Mouse (Mus musculus): ENCODE results near the gene Gsx1. TPM values are rescaled to one million over a fixed set of nuclear protein-coding genes. Genes with fewer than 3 reads are reported as not detected.
A peak's percentile ranks its signal among the peaks of the same experiment; 100 is the strongest.

Gene Gsx1
- polyA plus RNA-seq (2017; shearing (Covaris generic)), result not detected

DNA sequence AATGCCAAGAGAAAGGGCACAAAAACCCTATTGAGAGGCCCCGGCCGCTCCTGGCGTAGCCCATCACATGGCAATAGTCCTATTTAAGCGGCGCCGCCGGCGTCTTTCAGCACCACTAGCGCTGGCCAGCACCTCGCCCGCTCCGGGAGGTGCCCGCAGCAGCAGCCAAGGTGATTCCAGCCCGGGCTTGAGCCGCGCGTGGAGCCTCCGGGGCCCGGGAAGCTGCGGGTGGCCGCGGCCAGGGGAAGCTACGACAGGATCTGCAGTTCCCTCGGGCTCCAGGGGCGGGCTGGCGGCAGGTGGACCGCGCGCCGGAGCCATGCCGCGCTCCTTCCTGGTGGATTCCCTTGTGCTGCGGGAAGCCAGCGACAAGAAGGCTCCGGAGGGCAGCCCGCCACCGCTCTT, at the start of gene Gsx1:
Gsx1 (plus strand) TSS at position 126 of the 405 bp plus-strand sequence.
- peak; percentile 60 for ATAC-seq

DNA sequence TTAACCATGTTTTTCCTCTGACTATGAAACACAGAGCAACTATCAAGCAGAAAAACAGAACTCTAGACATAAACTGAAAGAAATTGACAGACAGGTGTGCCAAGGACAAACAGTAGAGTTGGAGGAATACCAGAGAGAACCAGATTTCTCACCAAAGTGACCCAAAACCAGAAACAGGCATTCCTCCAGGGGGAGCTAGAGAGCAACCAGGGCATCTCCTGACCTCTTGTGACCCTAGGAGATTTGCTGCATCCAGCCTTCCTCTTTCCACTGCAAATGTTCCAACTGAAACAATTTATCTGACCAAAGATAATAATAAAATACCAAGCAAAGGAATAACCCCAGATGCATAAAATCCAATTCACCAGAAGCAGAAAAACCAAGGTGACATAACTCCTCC, 41.2 kb upstream of the Gsx1 start:
- ATAC-seq, result no peak

DNA sequence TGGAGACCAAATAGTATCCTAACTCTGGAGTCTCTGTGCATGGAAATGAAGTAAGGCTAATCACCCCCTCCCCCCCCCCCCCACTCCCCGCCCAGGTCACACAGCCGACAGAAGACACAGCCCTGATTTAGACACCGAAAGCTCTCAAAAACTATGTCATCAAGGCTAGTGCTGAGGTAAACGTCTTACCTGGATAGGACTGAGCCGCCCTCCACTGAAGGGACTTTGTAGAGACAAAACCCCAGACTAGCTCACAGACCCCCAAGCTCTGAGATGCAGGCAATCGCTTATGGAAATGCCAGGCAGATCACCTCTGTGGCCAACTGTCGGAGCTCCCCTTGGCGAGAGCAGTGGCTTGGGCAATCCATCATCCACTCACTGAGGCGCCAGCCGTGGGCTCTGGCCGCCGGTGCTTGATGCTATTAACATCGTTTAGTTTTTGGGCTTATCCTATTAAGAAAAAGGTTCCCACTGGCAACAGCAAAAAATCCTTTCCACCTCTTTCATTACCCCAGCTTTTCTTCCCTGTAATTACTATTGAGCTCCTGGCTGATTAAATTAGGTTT, 33.6 kb upstream of the Gsx1 start:
- no peak for ATAC-seq

DNA sequence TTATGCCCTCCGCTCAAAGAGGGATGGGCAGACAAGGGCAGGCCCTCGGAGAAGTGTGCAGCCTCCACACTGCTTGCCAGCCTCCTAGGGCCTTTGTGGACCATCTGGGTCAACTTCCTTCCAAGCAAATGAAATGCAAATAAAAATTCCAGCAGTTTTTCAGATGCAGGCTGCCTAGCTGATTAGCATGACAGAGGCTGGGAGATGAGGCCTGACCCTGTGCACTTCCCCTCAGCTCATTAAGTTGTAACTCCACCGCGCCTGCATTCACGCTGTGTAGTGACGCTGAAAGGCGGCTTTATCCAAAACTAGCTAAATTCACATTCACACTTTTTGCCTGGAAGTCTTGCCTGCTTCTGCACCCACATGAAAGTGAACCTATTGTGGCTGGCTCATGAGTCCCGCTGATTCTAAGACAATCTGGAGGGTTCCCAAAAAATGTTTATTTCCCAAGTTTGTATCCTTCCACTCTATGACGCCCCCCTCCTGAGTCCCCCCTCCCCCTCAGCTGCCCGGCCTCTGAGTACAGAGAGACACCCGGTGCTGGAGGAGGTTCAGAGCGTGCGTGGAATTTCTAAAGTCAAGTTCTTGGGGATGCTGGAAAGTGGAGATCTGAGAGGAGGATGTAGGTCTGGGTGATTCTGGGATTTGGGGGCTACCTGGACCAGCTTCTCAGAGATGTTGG, 32.9 kb upstream of the Gsx1 start:
- ATAC-seq, result no peak

DNA sequence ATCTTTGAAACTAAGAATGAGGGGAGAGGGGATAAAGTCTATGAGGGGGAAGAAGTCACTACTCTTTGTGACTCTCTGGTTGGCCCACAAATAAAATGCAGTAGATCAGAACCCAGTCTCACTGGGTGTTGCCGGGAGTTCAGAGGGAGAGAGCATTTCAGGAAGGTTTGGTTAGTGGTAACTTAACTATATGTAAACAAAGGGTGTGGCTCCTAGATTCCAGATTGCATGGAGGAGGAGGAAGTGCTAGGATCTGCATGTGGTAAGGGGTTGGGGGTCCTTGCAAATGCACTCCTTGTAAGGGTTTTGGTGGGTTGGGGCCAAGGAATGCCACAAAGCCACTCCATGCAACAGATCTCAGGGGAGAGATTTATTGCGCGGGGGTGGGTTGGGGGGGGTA, 32.1 kb upstream of the Gsx1 start:
- no peak for ATAC-seq

DNA sequence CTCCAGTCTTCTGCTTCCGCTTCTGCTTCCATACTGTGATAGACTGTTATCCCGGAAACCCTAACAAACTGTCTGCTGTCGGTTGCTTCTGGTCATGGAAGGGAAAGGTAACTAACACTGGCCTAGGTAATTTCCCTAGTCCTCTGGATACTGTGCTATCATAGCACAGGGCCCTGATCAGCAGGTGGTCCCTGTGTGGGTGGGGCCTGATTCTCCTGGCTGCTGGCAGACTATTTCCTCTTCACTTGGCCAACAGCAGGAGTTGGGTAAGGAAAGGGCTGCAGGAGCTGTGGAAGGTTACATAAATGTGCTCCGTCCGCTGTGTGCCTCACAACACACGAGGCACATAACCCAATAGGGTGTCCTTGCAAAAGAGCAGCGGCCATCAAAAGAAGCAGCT, 31.1 kb upstream of the Gsx1 start:
- no peak for ATAC-seq

DNA sequence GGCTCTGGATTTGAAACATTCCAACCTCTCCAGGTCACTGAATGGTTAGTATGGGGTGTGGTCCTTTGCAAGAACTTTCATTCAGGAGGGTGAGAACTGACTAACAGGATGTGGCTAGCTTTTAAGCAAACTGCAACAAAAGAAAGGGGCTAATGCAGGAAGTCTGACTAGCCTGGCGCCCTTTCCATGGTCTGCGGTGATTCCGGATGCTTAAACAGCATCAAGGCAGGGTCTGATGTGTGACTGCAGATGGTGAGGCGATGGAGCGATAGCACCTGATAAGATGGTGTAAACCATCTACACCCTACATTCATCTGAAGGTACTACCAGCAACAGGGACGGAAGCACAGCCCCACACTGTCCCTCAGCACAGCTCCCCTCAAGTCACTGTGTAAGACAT, 29.2 kb upstream of the Gsx1 start:
- peak; percentile 84 for ATAC-seq

DNA sequence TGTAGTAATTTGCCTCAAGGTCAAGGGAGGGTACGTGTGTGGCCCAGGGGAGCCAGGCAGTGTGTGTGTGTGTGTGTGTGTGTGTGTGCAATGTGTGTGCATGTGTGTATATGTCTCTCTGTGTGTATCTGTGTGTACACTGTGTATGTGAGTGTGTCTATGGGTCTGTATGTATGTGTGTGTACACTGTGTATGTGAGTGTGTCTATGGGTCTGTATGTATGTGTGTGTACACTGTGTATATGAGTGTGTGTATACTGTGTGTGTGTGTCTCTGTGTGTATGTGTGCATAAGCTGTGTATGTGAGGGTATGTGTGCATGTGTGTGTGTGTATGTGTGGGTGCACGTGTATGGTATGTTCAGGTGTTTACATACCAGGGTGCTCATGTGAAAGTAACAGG, 28.7 kb upstream of the Gsx1 start:
- no peak for ATAC-seq

DNA sequence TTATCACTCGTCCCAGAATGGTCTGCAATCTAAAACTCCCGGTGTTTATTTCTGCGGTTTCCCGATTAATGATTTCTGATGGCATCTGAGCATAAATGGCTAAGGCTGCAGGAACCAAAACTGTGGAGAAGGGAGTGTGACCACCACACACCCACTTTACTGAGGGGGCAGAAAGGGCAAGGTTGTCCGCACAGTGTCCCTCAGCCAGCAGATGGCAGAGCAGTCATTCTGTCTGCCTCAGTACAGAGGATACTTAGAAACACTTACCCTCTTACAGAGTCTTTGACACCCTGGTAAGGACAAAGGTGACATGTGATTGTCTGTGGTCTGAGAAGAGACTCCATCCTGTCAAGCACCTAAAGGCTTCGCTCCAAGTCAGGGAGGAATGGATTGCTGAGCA, 23.4 kb upstream of the Gsx1 start:
- no peak for ATAC-seq

DNA sequence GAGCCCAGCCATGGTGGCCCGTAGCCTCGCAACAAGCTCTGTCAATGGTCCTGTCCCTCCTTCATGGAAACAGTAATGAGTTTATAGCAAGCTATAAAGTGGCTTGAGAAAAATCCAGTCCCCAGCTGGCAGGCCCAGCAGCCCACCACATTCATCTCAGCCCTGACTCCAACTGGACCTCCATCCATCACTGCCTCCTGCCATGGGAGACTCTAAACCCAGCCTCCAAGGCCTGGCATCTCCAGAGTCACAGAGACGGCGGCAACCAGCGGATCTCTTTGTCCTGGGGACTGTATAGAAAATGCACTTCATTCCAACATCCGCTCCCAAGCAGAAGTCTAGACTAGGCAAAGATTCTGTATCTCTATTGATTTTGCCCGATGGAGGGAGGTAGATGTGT, 18.4 kb upstream of the Gsx1 start:
- ATAC-seq, result no peak

DNA sequence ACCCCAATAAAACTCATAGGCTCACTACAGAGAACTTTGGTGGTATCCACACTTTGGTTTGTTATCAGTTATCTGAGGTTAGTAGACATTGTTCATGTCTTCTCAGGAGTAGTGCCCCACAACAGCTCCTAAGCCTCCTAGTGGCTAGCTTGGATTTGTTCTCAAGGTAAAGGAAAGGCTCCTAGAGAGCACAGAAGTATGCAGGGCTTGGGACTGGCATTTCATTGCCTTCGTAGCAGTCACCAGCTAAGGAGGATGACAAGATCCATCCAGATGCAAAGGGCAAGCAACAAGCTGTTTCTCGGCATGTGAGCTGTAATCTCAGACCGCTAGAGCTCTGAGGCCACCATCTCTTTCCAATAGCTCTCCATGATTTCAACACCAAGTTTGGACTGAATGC, 14.4 kb upstream of the Gsx1 start:
- ATAC-seq, result no peak

DNA sequence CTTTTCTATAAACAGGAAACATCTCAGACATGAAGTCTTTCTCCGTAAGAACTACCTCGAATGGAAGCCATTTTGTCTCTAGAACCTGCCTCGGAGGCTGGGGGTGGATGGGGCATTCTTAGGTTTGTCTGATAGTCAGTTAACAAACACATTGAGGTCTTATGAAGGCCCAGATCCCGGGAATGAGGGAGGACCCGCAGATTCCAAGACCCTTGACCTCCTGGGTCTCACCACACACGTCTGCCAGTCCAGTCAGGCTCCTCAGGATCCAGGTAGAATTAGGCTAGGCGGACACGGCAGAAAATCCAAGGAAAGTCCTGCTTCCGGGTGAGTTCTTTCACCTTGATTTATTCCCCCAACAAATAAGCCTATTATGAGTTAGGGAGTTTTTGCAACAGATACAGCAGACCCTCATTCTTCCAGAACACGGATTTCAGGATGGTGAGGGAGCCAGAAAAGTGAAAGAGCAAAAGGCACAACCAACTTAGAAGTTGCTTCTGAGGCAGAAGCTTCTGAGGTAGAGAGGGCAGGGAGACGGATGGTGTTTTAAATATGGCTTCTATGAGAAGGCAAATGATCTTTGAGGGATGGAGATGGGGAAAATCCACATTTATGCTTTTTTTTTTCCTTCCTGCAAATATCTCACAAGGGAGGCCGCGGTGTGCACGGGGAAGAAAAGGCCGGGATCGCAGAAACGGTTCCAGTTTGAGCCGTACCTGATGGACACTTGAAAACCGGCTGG, 3.2 kb upstream of the Gsx1 start:
- ATAC-seq, result peak; percentile 29

DNA sequence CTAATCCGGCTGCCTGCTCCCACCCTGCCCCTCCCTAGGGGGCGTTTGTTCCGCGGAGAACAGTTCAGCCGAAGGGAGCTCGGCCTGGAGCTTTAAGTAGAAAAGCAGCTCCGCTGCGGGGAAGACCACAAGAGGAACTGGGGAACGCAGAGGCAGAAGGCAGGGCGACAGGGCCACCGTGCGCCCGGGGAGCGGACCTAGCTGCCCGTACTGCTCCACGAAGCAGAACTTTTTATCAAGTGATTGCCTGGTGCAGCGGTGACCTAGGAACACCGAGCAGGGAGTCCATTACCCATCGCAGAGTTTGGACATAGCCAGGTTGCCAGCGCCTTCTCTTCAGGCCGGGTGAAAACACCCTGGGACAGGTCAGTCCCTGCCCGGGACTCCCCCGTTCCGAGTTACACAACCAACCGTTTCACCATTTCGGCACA, 2.5 kb upstream of the Gsx1 start:
- ATAC-seq, result no peak

DNA sequence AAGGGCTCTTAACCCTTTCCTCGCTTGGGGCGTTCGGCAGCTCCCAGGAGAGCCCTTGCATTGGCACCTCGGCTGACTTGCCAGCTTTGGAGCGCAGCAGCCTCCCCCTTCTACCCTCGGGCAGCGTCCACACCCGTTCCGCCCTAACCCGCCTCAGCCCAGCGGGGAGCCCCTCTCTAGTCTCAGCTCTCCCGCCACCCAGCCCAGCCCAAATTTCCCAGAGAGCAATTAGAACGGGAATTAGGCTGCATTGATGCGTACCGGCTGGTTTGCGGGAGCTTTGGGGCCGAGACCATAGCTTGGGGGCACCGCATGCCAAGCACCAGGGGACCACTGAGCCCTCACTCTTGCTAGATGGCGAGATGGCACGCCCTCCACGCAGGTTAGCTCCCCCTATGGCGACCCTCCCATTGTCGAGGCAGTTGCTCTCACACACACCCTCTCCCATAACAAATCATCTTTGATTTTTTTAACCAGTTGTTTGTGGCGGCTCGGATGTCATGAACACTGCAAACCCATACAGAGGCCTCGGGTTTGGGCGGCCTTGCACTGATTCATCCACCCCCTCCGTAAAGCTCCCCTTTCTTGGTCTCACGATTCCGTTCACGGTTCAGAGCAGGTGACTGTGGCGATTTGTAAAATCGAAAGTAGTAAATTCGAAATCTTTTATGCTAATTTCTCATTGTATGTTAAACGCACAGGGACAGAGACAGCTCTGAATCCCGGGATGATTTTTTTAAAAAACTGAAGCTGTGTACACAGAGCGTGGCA, 1.5 kb upstream of the Gsx1 start:
- ATAC-seq, result no peak

DNA sequence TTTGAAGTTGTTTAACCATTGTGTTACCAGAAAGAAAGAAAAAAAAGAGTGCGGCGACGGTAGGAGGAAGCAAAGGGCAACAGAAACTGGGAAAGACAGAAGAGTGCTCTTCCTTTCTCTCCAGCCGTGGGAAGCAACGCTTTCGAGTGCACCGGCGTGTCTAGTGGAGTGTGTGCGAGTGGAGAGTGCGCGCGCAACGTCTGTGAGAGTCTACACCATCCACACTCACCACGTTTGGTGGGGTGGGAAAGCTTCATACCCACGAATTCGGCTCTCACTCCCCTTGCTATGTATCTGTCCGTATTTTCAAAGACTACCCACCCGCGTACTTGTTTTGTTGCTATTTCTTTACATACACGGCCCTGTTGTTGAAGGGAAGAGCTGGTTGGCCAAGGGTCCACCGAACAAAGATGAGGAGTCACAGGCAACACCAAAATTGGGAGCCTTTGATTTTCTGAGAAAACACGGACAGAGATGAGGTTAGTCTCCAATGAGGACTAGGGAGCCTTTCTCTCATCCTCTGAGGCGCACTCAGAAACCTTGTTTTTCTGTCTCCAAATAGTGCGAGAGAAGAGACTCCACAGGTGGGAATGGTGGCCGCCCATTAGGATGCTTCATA, 835 bp upstream of the Gsx1 start:
- ATAC-seq, result no peak

DNA sequence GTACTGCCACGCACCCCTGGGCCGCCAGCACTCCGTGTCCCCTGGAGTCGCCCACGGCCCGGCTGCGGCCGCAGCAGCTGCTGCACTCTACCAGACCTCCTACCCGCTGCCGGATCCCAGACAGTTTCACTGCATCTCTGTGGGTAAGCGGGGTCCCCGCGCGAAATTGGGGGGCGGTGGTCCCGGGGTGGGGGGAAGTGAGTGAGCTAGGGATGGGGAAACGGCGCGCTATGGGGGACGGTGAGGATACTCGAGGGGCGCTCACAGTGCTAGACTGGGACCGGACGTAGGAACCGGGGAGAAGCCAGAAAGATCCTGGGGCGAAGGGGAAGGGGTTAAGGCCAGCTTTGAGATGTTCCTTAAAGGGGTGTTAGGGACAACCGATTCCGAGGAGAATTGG, 660 bp downstream of the Gsx1 start:
- ATAC-seq, result no peak

DNA sequence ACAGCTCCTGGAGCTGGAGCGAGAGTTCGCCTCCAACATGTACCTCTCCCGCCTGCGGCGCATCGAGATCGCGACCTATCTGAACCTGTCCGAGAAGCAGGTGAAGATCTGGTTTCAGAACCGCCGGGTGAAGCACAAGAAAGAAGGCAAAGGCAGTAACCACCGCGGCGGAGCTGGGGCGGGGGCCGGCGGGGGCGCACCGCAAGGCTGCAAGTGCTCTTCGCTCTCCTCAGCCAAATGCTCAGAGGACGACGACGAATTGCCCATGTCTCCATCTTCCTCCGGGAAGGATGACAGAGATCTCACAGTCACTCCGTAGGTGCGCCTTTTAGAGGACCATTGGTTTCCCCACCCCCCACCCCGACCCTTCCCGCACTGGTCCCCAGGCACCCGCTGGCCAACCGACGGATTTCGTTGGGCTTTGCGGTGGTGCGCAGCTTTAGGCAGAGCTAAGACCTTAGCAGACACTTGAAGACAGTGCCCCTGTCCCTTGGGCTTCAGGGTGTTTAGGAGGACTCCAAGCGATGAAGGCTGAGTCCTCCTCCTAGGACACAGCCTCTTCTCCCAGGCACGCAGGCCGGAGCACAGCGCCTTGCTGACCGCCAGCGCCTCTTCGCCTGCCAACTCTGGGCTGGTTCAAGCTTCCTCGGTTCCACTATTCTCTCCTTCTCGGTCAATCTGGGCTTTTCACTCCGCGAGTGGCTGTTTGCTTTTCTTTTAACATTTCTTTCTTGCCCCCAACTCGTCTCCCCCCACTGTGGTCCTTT, 1.5 kb downstream of the Gsx1 start:
- ATAC-seq, result no peak

DNA sequence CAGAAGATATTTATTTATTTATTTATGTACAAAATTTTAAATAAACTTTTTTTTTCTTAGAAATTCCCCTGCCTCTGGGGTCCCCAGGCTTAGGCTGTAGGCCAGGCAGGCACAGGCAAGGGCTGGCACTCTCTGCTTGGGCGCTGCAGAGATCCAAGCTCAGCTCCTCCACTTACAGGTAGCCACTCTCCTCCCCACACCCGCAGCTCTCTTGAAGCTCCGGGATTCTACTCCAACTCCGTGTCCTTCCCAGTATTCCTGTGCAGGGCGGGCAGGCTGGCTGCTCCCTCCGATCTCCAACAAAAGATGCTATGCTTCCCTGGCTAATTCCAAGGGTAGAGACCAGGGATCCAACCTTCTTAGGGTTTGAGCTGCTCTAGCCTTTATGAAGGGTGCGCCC, 2.4 kb downstream of the Gsx1 start:
- no peak for ATAC-seq

DNA sequence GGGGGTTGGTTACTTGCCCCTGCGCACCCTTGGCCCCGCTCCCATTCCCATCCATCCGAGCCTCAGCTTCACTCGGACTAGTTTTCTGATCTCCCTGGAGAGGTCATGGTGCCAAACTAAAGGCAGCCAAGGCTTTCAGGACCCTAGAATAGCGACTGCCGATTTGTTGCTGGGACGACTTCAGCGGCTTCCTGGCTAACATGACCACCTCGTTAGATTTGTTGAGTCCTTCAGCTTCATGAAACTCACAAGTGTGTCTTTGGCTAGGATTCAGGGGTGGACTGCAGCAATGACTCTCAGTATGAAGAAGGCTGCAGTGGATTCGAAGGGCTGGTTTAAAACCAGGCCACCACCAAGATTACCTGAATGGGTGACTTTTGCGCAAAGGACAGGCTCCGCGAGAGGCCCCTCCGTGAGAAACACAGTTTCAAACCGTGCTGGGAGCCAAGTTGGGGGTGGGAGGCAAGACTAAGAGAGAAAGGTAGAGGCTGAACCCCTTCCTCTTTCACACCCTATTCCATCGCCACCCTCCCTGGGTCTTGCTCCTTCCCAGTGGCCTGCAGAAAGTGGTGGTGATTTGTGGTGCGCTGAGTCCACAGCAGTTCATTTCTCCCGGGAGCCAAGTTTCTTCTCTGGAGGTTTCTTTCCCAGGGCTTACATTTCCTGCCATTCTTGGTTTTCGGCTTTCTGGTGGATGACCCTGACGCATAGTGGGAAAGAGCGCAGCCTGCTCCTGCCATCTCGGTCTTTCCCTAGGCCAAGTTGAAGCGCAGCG, 3.5 kb downstream of the Gsx1 start:
- no peak for ATAC-seq

DNA sequence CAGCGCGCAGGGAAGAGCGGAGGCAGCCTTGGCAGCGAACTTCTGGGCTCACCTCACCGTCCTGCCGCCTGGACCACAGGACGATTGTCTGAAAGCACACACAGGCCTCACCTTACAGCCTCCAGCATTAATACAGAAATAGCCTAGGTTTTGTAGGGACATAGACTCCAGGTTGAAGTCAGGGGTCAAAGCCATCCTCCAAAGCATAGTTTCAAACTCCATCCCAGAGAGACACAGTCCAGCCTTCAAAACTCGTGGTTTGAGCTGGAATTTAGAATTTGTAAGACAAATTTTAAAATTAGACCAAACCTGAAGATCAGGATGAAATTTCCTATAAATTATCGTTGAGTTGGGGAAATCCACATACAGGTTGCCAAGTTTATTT, 4.1 kb downstream of the Gsx1 start:
- ATAC-seq, result no peak

DNA sequence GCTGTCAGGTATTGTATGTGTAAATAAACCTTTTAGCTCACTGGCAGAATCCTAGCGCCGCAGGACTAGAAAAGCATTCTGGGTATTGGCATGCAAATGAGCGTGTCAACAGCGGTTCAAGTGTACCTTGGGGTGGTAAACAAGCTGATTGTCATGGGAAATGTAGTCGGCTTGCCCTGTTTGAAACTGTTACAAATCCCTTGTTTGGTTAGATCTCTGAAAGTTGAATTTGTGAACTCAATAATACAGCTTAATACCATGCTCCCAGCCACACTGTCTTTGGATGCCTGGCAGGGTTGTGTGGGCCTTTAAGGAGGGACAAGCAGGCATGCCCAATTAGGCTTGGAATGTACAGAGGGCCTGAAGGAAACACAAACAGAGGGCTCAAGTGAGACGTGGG, 16.4 kb downstream of the Gsx1 start:
- no peak for ATAC-seq
